Mouse (Mus musculus): ENCODE measurements around the gene Atp1a1. TPM values are rescaled to one million over a fixed set of nuclear protein-coding genes. Genes with fewer than 3 reads are reported as not detected.

Atp1a1 gene
- polyA plus RNA-seq, 1 experiment from 2014 or later: 294 TPM

GRCm38 (mm10) chr3:101601003-101601525 is 3.4 kb downstream of the Atp1a1 start:
- Histone ChIP-seq H3K36me3 (no peaks in the 10 kb centered on the region), H3K27me3 (replicated peaks) (no peaks in the 10 kb centered on the region), H3K27ac (ENCODE audit: poor library complexity, severe bottlenecking) (peak overlapping the region; percentile 97), H3K9me3 (replicated peaks) (no peaks in the 10 kb centered on the region), H3K9ac (peak overlapping the region; percentile 95), H3K4me3 (peak overlapping the region; percentile 88), H3K4me1 (replicated peaks) (peaks cover 74% of the 10 kb centered on the region), H3K4me2 (peak overlapping the region; percentile 68)
- no peak for ATAC-seq (ENCODE audit: insufficient number of reproducible peaks, low FRiP score)
- 22% methylated on average over 8 of the region's 8 CpGs for WGBS

- H3K27ac ChIP-seq (ENCODE audit: poor library complexity, severe bottlenecking): peak overlapping the region; percentile 97
- 6% methylated on average over 4 of the region's 4 CpGs for WGBS
- H3K9ac ChIP-seq: peak overlapping the region; percentile 95
- H3K36me3 ChIP-seq: no peaks in the 10 kb centered on the region; the same call in 1 of the 2 replicates
- H3K9me3 ChIP-seq (replicated peaks): no peaks in the 10 kb centered on the region
- peaks cover 73% of the 10 kb centered on the region for H3K4me1 ChIP-seq (replicated peaks)
- no peak for ATAC-seq (ENCODE audit: insufficient number of reproducible peaks, low FRiP score)
- no peaks in the 10 kb centered on the region for H3K27me3 ChIP-seq (replicated peaks)
- peak overlapping the region; percentile 68 for H3K4me2 ChIP-seq
- H3K4me3 ChIP-seq: peak overlapping the region; percentile 88
These were observed 4.4 kb downstream of the Atp1a1 start for GRCm38 (mm10) chr3:101599920-101600741.

GRCm38 (mm10) chr3:101599191-101599919 is 5.1 kb downstream of the Atp1a1 start:
- Histone ChIP-seq H3K27me3 (replicated peaks) (no peaks in the 10 kb centered on the region), H3K4me1 (replicated peaks) (peaks cover 81% of the 10 kb centered on the region), H3K4me3 (peak overlapping the region; percentile 88), H3K27ac (ENCODE audit: poor library complexity, severe bottlenecking) (peak overlapping the region; percentile 97), H3K9me3 (replicated peaks) (no peaks in the 10 kb centered on the region), H3K4me2 (peak overlapping the region; percentile 68), H3K9ac (peak overlapping the region; percentile 95), H3K36me3 (peaks cover 8% of the 10 kb centered on the region)
- no peak for ATAC-seq (ENCODE audit: insufficient number of reproducible peaks, low FRiP score)
- 45% methylated on average over 8 of the region's 8 CpGs for WGBS

DNA sequence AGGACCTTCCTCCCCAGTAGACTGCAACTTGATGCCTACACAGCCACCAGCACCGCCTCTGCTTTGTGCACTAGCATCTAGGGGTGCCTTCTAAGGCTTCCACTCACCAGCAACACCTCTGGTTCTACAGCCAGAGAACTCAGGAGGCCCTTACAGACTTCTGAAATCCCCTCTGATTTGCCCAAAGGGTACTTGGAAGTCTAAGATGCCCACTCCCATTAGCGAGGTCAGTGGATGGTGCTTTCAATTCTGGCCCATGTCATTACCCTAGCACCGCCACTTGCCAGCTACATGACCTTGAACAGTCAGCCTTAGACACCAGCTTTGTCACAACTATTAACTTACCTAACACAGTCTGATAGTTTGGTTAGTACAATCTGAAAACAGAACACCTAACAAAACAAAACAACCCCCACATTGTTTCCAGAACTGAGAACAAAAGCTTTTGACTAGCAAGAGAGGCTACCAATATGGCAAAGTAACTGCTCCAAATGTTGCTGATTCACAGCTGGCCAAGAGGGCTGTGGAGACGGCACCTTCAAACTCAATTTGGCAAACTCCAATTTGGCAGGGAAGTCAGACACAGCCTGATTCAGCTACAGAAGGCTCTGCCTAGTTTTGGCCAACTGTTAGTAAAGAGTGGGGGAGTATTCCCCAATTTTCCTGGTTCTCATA is 6.1 kb downstream of the Atp1a1 start:
- H3K9me3 ChIP-seq (replicated peaks): no peaks in the 10 kb centered on the region
- H3K27ac ChIP-seq (ENCODE audit: poor library complexity, severe bottlenecking): peak overlapping the region; percentile 97
- H3K4me3 ChIP-seq: peak overlapping the region; percentile 26
- ATAC-seq (ENCODE audit: insufficient number of reproducible peaks, low FRiP score): no peak
- WGBS: 42% methylated on average over 4 of the region's 4 CpGs
- H3K9ac ChIP-seq: peak overlapping the region; percentile 66
- H3K36me3 ChIP-seq: peaks cover 17% of the 10 kb centered on the region
- peaks cover 91% of the 10 kb centered on the region for H3K4me1 ChIP-seq (replicated peaks)
- peak overlapping the region; percentile 68 for H3K4me2 ChIP-seq
- H3K27me3 ChIP-seq (replicated peaks): no peaks in the 10 kb centered on the region

DNA sequence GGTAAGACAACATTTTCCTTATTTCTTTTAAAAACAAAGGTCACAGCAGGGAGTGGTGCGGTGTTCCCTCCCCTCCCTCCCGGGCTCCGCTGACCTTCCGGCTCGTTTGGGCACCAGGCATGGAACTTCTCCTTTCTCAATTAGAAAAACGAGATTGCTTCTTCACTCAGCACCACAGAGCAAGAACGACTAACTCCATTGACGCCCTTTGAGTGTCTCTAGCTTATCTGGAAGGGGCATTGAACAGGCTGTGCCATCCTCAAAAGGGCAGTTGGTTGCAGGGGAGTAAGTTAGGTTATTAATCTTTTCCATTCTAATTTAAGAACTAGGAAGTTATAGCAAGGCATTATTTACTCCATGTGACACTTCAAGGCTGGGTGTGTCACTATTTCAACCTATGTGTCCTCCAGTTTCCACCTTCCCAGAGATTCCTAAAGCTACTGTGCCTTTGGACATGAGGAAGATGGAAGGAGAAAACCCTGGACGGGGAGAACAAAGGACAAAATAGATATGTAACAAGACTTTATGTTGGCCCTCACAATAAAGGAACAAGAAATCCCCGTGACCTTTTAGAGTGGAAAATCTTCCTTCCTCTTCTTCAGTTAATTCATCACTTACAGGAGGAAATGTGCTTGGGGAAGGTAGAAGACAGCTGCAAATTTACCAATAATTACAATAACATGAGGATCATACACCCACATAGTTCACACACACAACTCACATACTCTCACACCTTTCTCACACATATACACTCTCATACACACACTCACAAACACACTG is 7.0 kb downstream of the Atp1a1 start:
- Histone ChIP-seq H3K4me3 (peak overlapping the region; percentile 26), H3K9ac (peak overlapping the region; percentile 66), H3K9me3 (replicated peaks) (no peaks in the 10 kb centered on the region), H3K4me1 (replicated peaks) (peaks cover 95% of the 10 kb centered on the region), H3K27me3 (replicated peaks) (no peaks in the 10 kb centered on the region), H3K36me3 (peaks cover 26% of the 10 kb centered on the region), H3K27ac (ENCODE audit: poor library complexity, severe bottlenecking) (peak overlapping the region; percentile 97), H3K4me2 (peak overlapping the region; percentile 68)
- ATAC-seq (ENCODE audit: insufficient number of reproducible peaks, low FRiP score): no peak
- 19% methylated on average over 10 of the region's 10 CpGs for WGBS

DNA sequence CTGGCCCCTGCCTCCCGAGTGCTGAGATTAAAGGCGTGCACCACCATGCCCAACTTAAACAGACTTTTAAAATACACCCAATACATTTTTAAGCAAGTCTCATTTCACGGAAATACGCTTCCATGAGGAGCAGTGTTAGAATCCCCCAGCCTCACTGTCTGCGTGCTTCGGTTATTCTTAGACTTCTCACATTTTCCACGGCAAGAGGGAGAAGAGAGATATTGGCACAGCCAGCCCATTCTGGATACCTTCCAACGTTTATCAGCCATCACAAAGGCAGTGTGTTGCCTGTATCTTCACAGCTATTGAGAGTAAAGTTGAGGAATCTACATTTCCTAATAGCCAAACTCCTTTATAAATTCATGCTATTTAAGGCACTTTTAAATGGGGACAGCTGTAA is 7.8 kb downstream of the Atp1a1 start:
- peak; percentile 43; the same call in 1 of the 2 replicates for ATAC-seq (ENCODE audit: insufficient number of reproducible peaks, low FRiP score)
- Histone ChIP-seq H3K36me3 (peaks cover 34% of the 10 kb centered on the region), H3K27ac (ENCODE audit: poor library complexity, severe bottlenecking) (peak overlapping the region; percentile 97), H3K9ac (peak overlapping the region; percentile 37; the same call in 1 of the 2 replicates), H3K4me1 (replicated peaks) (peaks cover 96% of the 10 kb centered on the region), H3K27me3 (replicated peaks) (no peaks in the 10 kb centered on the region), H3K9me3 (replicated peaks) (no peaks in the 10 kb centered on the region), H3K4me2 (peak overlapping the region; percentile 64), H3K4me3 (peak overlapping the region; percentile 30)
- 13% methylated on average over 8 of the region's 8 CpGs for WGBS

DNA sequence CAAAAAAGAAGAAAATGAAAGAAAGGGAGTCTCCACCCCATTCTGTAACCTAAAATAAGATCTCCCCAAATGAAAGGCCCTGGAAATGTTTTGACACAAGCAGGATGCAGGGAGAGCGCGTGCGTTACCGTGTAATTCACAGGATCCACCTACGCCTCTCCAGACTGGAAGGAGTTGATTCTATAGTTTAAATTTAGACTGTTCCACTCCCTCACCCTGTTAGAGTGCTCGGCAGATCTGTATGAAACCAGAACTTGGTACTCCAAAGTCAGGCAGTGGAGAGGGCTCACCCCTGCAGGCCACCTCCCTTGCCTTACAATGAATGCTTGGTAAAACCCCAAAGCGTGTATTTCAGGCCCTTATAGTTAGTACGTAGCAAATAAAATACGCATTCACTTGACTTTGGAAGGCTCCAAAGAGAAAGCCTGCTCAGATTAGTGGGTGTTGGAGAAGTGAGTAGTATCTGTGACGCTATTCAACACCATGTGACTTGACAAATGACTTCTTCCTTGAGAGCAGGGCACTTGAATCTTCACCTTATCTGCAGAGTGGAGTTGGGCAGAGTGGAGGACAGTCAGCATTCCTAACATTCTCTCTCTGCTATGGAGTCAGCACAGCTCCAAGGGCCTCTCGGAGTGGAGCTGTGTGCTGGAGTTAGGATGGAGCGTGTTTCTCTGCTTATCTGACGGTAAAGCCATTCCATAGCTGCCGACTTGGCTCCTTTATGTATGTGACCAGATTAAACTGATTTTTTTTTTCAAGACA is 8.4 kb downstream of the Atp1a1 start:
- H3K4me3 ChIP-seq: peak overlapping the region; percentile 30
- H3K9me3 ChIP-seq (replicated peaks): no peaks in the 10 kb centered on the region
- H3K9ac ChIP-seq: peak overlapping the region; percentile 37
- ATAC-seq (ENCODE audit: insufficient number of reproducible peaks, low FRiP score): peak; percentile 86
- peaks cover 96% of the 10 kb centered on the region for H3K4me1 ChIP-seq (replicated peaks)
- 20% methylated on average over 14 of the region's 14 CpGs for WGBS
- H3K36me3 ChIP-seq: peaks cover 41% of the 10 kb centered on the region
- peak overlapping the region; percentile 97 for H3K27ac ChIP-seq (ENCODE audit: poor library complexity, severe bottlenecking)
- H3K27me3 ChIP-seq (replicated peaks): no peaks in the 10 kb centered on the region
- peak overlapping the region; percentile 64 for H3K4me2 ChIP-seq

DNA sequence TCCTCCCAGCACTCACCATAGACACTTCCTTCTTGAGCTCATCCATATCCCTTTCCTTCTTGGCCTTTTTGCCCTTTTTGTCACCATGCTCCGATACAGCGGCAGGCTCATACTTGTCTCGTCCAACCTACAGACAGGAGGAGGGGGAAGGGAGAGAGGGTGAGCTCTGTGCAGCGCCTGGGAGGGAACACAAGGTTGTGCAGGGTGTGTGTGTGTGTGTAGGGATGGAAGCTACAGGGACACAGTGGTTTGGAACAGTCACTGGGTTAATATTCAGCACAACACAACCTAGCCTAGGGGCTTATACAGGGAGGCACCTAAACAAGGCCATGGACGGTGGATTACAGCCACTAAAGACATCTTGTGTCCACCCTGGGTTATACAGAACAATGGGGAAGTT is 9.5 kb downstream of the Atp1a1 start:
- H3K4me1 ChIP-seq (replicated peaks): peaks cover 95% of the 10 kb centered on the region
- no peak for ATAC-seq (ENCODE audit: insufficient number of reproducible peaks, low FRiP score)
- H3K9me3 ChIP-seq (replicated peaks): no peaks in the 10 kb centered on the region
- H3K36me3 ChIP-seq: peaks cover 51% of the 10 kb centered on the region
- H3K27me3 ChIP-seq (replicated peaks): no peaks in the 10 kb centered on the region
- no peak overlapping the region for H3K4me3 ChIP-seq
- WGBS: 48% methylated on average over 5 of the region's 5 CpGs
- H3K27ac ChIP-seq (ENCODE audit: poor library complexity, severe bottlenecking): peak overlapping the region; percentile 97
- peak overlapping the region; percentile 47 for H3K4me2 ChIP-seq
- H3K9ac ChIP-seq: peak overlapping the region; percentile 67

GRCm38 (mm10) chr3:101593266-101593651 is 11.2 kb downstream of the Atp1a1 start:
- no peak for ATAC-seq (ENCODE audit: insufficient number of reproducible peaks, low FRiP score)
- Histone ChIP-seq H3K27me3 (replicated peaks) (no peaks in the 10 kb centered on the region), H3K4me2 (no peak overlapping the region), H3K4me3 (no peak overlapping the region), H3K36me3 (peaks cover 69% of the 10 kb centered on the region), H3K9me3 (replicated peaks) (no peaks in the 10 kb centered on the region), H3K27ac (ENCODE audit: poor library complexity, severe bottlenecking) (peak overlapping the region; percentile 97), H3K4me1 (replicated peaks) (peaks cover 93% of the 10 kb centered on the region), H3K9ac (peak overlapping the region; percentile 29; the same call in 1 of the 2 replicates)
- WGBS: 72% methylated on average over 7 of the region's 7 CpGs

Measured in heart, embryonic 12.5 days (tissue).